Comparison of ENCODE assay signal across 9 mouse cellular contexts in the genomic region with DNA sequence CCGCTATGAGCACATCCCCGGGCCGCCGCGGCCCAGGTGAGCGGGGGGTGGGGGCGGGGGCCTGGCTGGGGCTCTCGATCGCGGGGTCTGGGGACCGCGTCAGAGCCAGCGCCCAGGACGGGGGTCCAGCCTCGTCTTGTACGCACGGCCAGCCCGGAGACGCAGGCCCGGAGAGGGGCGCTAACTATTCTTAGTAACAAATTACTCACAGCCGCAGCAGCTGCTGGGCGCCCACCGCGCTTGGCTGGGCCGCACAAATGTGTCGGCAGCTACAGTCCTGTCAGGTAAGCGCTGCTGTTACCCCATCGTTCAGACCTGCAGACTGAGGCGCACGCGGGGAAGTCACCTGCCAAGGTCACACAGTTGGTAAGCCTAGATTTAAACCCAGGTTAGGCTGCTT. TPM values are rescaled to one million over a fixed set of nuclear protein-coding genes. Genes with fewer than 3 reads are reported as not detected.
DNase-seq lines count a peak whose midpoint lies in the region; ATAC-seq and TF ChIP-seq lines count a peak whose summit lies in the region.
"Had no signal": no experiment of that assay in that cellular context is flagged by ENCODE, and none has a peak within 500 bp of the region (broad histone marks: within the 10 kb centered on the region; RNA-seq: fewer than 3 reads in every experiment).

No protein-coding gene starts in this region.

- peak overlapping the region; percentile 77 for H3K4me3 ChIP-seq in heart, embryonic 10.5 days
- peak overlapping the region; percentile 68 to 82 for H3K4me3 ChIP-seq in ES-E14 (ENCODE audit: insufficient read depth in 1 of 2, low read depth in 1 of 2, low read length in 2 of 2, poor library complexity in 1 of 2, severe bottlenecking in 1 of 2)
- H3K4me3 ChIP-seq in forebrain, embryonic 12.5 days (replicated peaks): peak overlapping the region; percentile 70
- H3K4me3 ChIP-seq in midbrain, postnatal 0 days (ENCODE audit: low read depth, low read length): peak overlapping the region; percentile 70

- peak overlapping the region; percentile 99 for H3K4me2 ChIP-seq in forebrain, embryonic 12.5 days
- H3K4me2 ChIP-seq in midbrain, postnatal 0 days (ENCODE audit: low read depth, low read length, poor library complexity, severe bottlenecking): peak overlapping the region; percentile 96

- WGBS in heart, embryonic 10.5 days: under 1% methylated on average over 32 of the region's 32 CpGs
- WGBS in forebrain, embryonic 12.5 days: 2% methylated on average over 30 of the region's 32 CpGs
- WGBS in midbrain, postnatal 0 days: 2% methylated on average over 29 of the region's 32 CpGs

- no peak for TF ChIP-seq CTCF in midbrain, postnatal 0 days (IDR thresholded peaks at IDR 0.05)

- no peak for ATAC-seq in forebrain, embryonic 12.5 days (ENCODE audit: low FRiP score)
- ATAC-seq in midbrain, postnatal 0 days (ENCODE audit: low FRiP score): peak; percentile 32

- intact Hi-C loops in heart, postnatal 25 days (cut with DNase I): no loop called here

- H3K9me3 ChIP-seq in heart, embryonic 10.5 days: no peaks in the 10 kb centered on the region
- no peaks in the 10 kb centered on the region for H3K9me3 ChIP-seq in ES-E14 (ENCODE audit: control insufficient read depth, insufficient read depth, low read depth, low read length)
- H3K9me3 ChIP-seq in forebrain, embryonic 12.5 days: no peaks in the 10 kb centered on the region
- H3K9me3 ChIP-seq in midbrain, postnatal 0 days (ENCODE audit: low read length): no peaks in the 10 kb centered on the region

- H3K36me3 ChIP-seq in heart, embryonic 10.5 days: no peaks in the 10 kb centered on the region
- no peaks in the 10 kb centered on the region for H3K36me3 ChIP-seq in ES-E14 (ENCODE audit: control insufficient read depth, insufficient read depth, low read length, poor library complexity, severe bottlenecking)
- no peaks in the 10 kb centered on the region for H3K36me3 ChIP-seq in forebrain, embryonic 12.5 days (replicated peaks)
- H3K36me3 ChIP-seq in midbrain, postnatal 0 days (ENCODE audit: insufficient read depth, low read length): no peaks in the 10 kb centered on the region
- H3K36me3 ChIP-seq: G1E had no signal

- DNase-seq in heart, embryonic 10.5 days (ENCODE audit: low spot score): no peak
- DNase-seq in heart, postnatal 25 days (ENCODE audit: low spot score): no peak
- no peak for DNase-seq in ES-E14 (ENCODE audit: low read depth, low spot score)
- peak; percentile 51 to 71 for DNase-seq in kidney, postnatal 4 days
- DNase-seq in midbrain, postnatal 0 days (ENCODE audit: low spot score): peak; percentile 36
- DNase-seq in embryo, embryonic 9.5 days (ENCODE audit: extremely low spot score): no peak
- DNase-seq in frontal cortex, postnatal 10 days (ENCODE audit: low spot score in 2 of 2): no peak

- H3K9ac ChIP-seq in ES-E14 (ENCODE audit: insufficient read depth, low read depth, low read length, poor library complexity, severe bottlenecking): 0 out of 2 replicates have a peak overlapping the region, but pooled peaks have one; percentile 38
- peak overlapping the region; percentile 73 for H3K9ac ChIP-seq in forebrain, embryonic 12.5 days
- H3K9ac ChIP-seq in midbrain, postnatal 0 days (replicated peaks; ENCODE audit: low read length, poor library complexity, severe bottlenecking): peak overlapping the region; percentile 74

- H3K4me1 ChIP-seq in heart, embryonic 10.5 days: peaks cover 36% of the 10 kb centered on the region
- peaks cover 0 to 11% of the 10 kb centered on the region in 2 experiments; a peak in 2 of 4 replicates for H3K4me1 ChIP-seq in ES-E14 (ENCODE audit: control insufficient read depth in 2 of 2, insufficient read depth in 2 of 2, low read length in 2 of 2, poor library complexity in 1 of 2)
- peaks cover 31% of the 10 kb centered on the region for H3K4me1 ChIP-seq in forebrain, embryonic 12.5 days
- no peaks in the 10 kb centered on the region for H3K4me1 ChIP-seq in midbrain, postnatal 0 days (ENCODE audit: insufficient read depth, low read length)

- H3K27ac ChIP-seq in heart, embryonic 10.5 days: peak overlapping the region; percentile 80
- H3K27ac ChIP-seq in ES-E14 (ENCODE audit: insufficient read depth, low read depth, low read length, poor library complexity, severe bottlenecking): no peak overlapping the region
- H3K27ac ChIP-seq in forebrain, embryonic 12.5 days: peak overlapping the region; percentile 54; the same call in 1 of the 2 replicates
- peak overlapping the region; percentile 80 for H3K27ac ChIP-seq in midbrain, postnatal 0 days (ENCODE audit: low read depth, low read length)

- in situ Hi-C loops in ES-E14 (cut with MboI; ENCODE audit: low sequenced_read_pairs in 2 of 2, unreplicated experiment in 2 of 2): no loop called here

- H3K27me3 ChIP-seq in heart, embryonic 10.5 days (ENCODE audit: insufficient read depth, poor library complexity, severe bottlenecking): peaks cover 74% of the 10 kb centered on the region
- peaks cover 37% of the 10 kb centered on the region for H3K27me3 ChIP-seq in forebrain, embryonic 12.5 days
- no peaks in the 10 kb centered on the region for H3K27me3 ChIP-seq in midbrain, postnatal 0 days (ENCODE audit: insufficient read depth, low read length)

TF ChIP-seq in ES-E14, 5 proteins besides CTCF, POLR2A, EP300 and RAD21:
- no peak for TF ChIP-seq HCFC1 (IDR thresholded peaks at IDR 0.05; ENCODE audit: borderline replicate concordance, insufficient read depth, low read length)
- TF ChIP-seq ZC3H11A (IDR thresholded peaks at IDR 0.05; ENCODE audit: borderline replicate concordance, low read depth, low read length): no peak
- TF ChIP-seq ZNF384 (IDR thresholded peaks at IDR 0.05; ENCODE audit: low read depth, low read length): no peak
- TF ChIP-seq CHD2 (IDR thresholded peaks at IDR 0.05; ENCODE audit: low read depth, low read length): no peak
- TF ChIP-seq MAFK (IDR thresholded peaks at IDR 0.05; ENCODE audit: insufficient read depth, low read depth, low read length): no peak
TF ChIP-seq in ES-E14: peak in this region for 0.

RNA-seq across cellular contexts. Expression of gene Cyp46a1, which starts 0.3 kb away (rescaled TPM):
- 4.4 and 5.9 TPM in 2 replicates for polyA plus RNA-seq in heart, embryonic 10.5 days (2016; fragmentation: Nextera tagmentation; extraction: Ambion mirVana)
- under 1 TPM; 0.31 to 0.36 TPM for total RNA-seq in heart, postnatal 25 days (2021)
- total RNA-seq in ES-E14 (2012; rRNA removed): 0.98 and 1.6 TPM in 2 replicates
- 24.4 and 24.6 TPM in 2 replicates for polyA plus RNA-seq in forebrain, embryonic 12.5 days (2016; fragmentation: Nextera tagmentation; extraction: Ambion mirVana)
- 33.2 and 36.0 TPM in 2 replicates for total RNA-seq in midbrain, postnatal 0 days (2014; rRNA removed)
- 52.0 and 55.3 TPM in 2 replicates for polyA plus RNA-seq in midbrain, postnatal 0 days (2015; fragmentation: Nextera tagmentation; extraction: Ambion mirVana)
- polyA plus RNA-seq: G1E had no signal

RNA-seq across cellular contexts. Expression of gene Hhipl1, which starts 28.5 kb away (rescaled TPM):
- polyA plus RNA-seq in heart, embryonic 10.5 days (2016; fragmentation: Nextera tagmentation; extraction: Ambion mirVana): 0.28 and 0.64 TPM in 2 replicates
- total RNA-seq in heart, postnatal 25 days (2021): 1 to 10 TPM in 1 of 2 experiments, under 1 TPM in 1; 0.95 to 1.7 TPM
- 0.53 and 1.0 TPM in 2 replicates for total RNA-seq in ES-E14 (2012; rRNA removed)
- 3.3 and 3.5 TPM in 2 replicates for polyA plus RNA-seq in forebrain, embryonic 12.5 days (2016; fragmentation: Nextera tagmentation; extraction: Ambion mirVana)
- 9.3 and 10.4 TPM in 2 replicates for total RNA-seq in midbrain, postnatal 0 days (2014; rRNA removed)
- 2.7 and 2.9 TPM in 2 replicates for polyA plus RNA-seq in midbrain, postnatal 0 days (2015; fragmentation: Nextera tagmentation; extraction: Ambion mirVana)
- polyA plus RNA-seq: G1E had no signal

RNA-seq across cellular contexts. Expression of gene Eml1, which starts 36.2 kb away (rescaled TPM):
- polyA plus RNA-seq in heart, embryonic 10.5 days (2016; fragmentation: Nextera tagmentation; extraction: Ambion mirVana): 47.0 and 50.4 TPM in 2 replicates
- total RNA-seq in heart, postnatal 25 days (2021): 10 to 100 TPM; 76.4 to 78.6 TPM
- total RNA-seq in ES-E14 (2012; rRNA removed): 2.9 and 4.2 TPM in 2 replicates
- 82.4 and 83.0 TPM in 2 replicates for polyA plus RNA-seq in forebrain, embryonic 12.5 days (2016; fragmentation: Nextera tagmentation; extraction: Ambion mirVana)
- total RNA-seq in midbrain, postnatal 0 days (2014; rRNA removed): 43.9 and 52.0 TPM in 2 replicates
- polyA plus RNA-seq in midbrain, postnatal 0 days (2015; fragmentation: Nextera tagmentation; extraction: Ambion mirVana): 34.0 and 37.4 TPM in 2 replicates
- polyA plus RNA-seq: G1E had no signal

RNA-seq across cellular contexts. Expression of gene Ccdc85c, which starts 59.3 kb away (rescaled TPM):
- polyA plus RNA-seq in heart, embryonic 10.5 days (2016; fragmentation: Nextera tagmentation; extraction: Ambion mirVana): 5.7 and 6.7 TPM in 2 replicates
- 10 to 100 TPM; 36.4 to 40.9 TPM for total RNA-seq in heart, postnatal 25 days (2021)
- total RNA-seq in ES-E14 (2012; rRNA removed): 21.9 and 24.4 TPM in 2 replicates
- polyA plus RNA-seq in forebrain, embryonic 12.5 days (2016; fragmentation: Nextera tagmentation; extraction: Ambion mirVana): 10.7 and 14.7 TPM in 2 replicates
- 69.1 and 89.6 TPM in 2 replicates for total RNA-seq in midbrain, postnatal 0 days (2014; rRNA removed)
- 16.6 and 19.9 TPM in 2 replicates for polyA plus RNA-seq in midbrain, postnatal 0 days (2015; fragmentation: Nextera tagmentation; extraction: Ambion mirVana)
- polyA plus RNA-seq: G1E had no signal

Comparison
In these comparisons a context has a peak if more than half of its experiments do, and no peak if none do; other contexts are left out.
1. DNase-seq: peak in kidney, postnatal 4 days (2 of 2) and midbrain, postnatal 0 days (single experiment); none in heart, embryonic 10.5 days (single experiment), heart, postnatal 25 days (single experiment), ES-E14 (single experiment), embryo, embryonic 9.5 days (single experiment) and frontal cortex, postnatal 10 days (0 of 2).
2. RNA of gene Cyp46a1, which starts 0.3 kb away (total RNA-seq): 33.2 to 36.0 TPM in midbrain, postnatal 0 days; 0.98 to 1.6 TPM in ES-E14 and 0.31 to 0.36 TPM in heart, postnatal 25 days; every median in the first group is over 10 times any median in the second.
3. Peak in every context shown above with its lines, with median percentiles within 50 percentile points of each other: H3K4me3 ChIP-seq and H3K9ac ChIP-seq.